In genomic region chr13:97006784-97007183, GRCm38 (mm10) we compare ENCODE assay signal across 10 mouse cellular contexts. TPM values are rescaled to one million over a fixed set of nuclear protein-coding genes. Genes with fewer than 3 reads are reported as not detected.
DNase-seq lines count a peak whose midpoint lies in the region; ATAC-seq lines count a peak whose summit lies in the region.
"Had no signal": no experiment of that assay in that cellular context is flagged by ENCODE, and none has a peak within 500 bp of the region (broad histone marks: within the 10 kb centered on the region; RNA-seq: fewer than 3 reads in every experiment).

No protein-coding gene starts in this region.

- no peaks in the 10 kb centered on the region for H3K9me3 ChIP-seq in heart, embryonic 14.5 days (ENCODE audit: control insufficient read depth, low read length)
- H3K9me3 ChIP-seq in embryonic facial prominence, embryonic 15.5 days (replicated peaks): no peaks in the 10 kb centered on the region
- no peaks in the 10 kb centered on the region for H3K9me3 ChIP-seq in limb, embryonic 13.5 days
- no peaks in the 10 kb centered on the region for H3K9me3 ChIP-seq in neural tube, embryonic 13.5 days

- H3K4me1 ChIP-seq in heart, embryonic 14.5 days (ENCODE audit: control insufficient read depth in 2 of 2, insufficient read depth in 2 of 2, low read length in 2 of 2): peaks cover 0 to 8% of the 10 kb centered on the region in 2 experiments; a peak in 2 of 4 replicates
- H3K4me1 ChIP-seq in embryonic facial prominence, embryonic 15.5 days: peaks cover 5% of the 10 kb centered on the region; the same call in 1 of the 2 replicates
- H3K4me1 ChIP-seq in limb, embryonic 13.5 days: peaks cover 8% of the 10 kb centered on the region
- peaks cover 10% of the 10 kb centered on the region for H3K4me1 ChIP-seq in neural tube, embryonic 13.5 days (replicated peaks)

- WGBS in heart, embryonic 14.5 days: 7% methylated on average over 2 of the region's 2 CpGs
- WGBS in embryonic facial prominence, embryonic 15.5 days: 32% methylated on average over 2 of the region's 2 CpGs
- 50% methylated on average over 2 of the region's 2 CpGs for WGBS in limb, embryonic 13.5 days
- WGBS in neural tube, embryonic 13.5 days: 35% methylated on average over 2 of the region's 2 CpGs

- ATAC-seq in heart, embryonic 14.5 days (ENCODE audit: insufficient number of reproducible peaks, insufficient read depth, low FRiP score, low read depth): no peak
- ATAC-seq in embryonic facial prominence, embryonic 15.5 days (ENCODE audit: insufficient number of reproducible peaks, low FRiP score, low TSS enrichment, low read depth): no peak
- no peak for ATAC-seq in limb, embryonic 13.5 days (ENCODE audit: low FRiP score, low read depth)
- no peak for ATAC-seq in neural tube, embryonic 13.5 days (ENCODE audit: low read depth)

- H3K27me3 ChIP-seq in heart, embryonic 14.5 days (ENCODE audit: control insufficient read depth, insufficient read depth, low read length): no peaks in the 10 kb centered on the region
- no peaks in the 10 kb centered on the region for H3K27me3 ChIP-seq in embryonic facial prominence, embryonic 15.5 days
- peaks cover 8% of the 10 kb centered on the region; the same call in 1 of the 2 replicates for H3K27me3 ChIP-seq in limb, embryonic 13.5 days
- no peaks in the 10 kb centered on the region for H3K27me3 ChIP-seq in neural tube, embryonic 13.5 days

- no peak overlapping the region for H3K27ac ChIP-seq in heart, embryonic 14.5 days (replicated peaks in 1 of 2; ENCODE audit: control insufficient read depth in 1 of 2, insufficient read depth in 1 of 2, low read depth in 2 of 2, low read length in 2 of 2)
- no peak overlapping the region for H3K27ac ChIP-seq in embryonic facial prominence, embryonic 15.5 days (replicated peaks)
- no peak overlapping the region for H3K27ac ChIP-seq in limb, embryonic 13.5 days
- H3K27ac ChIP-seq in neural tube, embryonic 13.5 days (replicated peaks): no peak overlapping the region

- DNase-seq in heart, postnatal 4 days: no peak
- no peak for DNase-seq in c-Kit-positive CD71-positive TER-119-positive erythroid progenitor cells, embryonic 14.5 days (ENCODE audit: low spot score)
- DNase-seq in spleen, adult 18-20 months: no peak
- DNase-seq in urinary bladder, postnatal 4 days (ENCODE audit: low spot score in 2 of 2): no peak

- 0 out of 2 replicates have a peak overlapping the region, but pooled peaks have one; percentile 25 for H3K9ac ChIP-seq in heart, embryonic 14.5 days (ENCODE audit: low read length)
- no peak overlapping the region for H3K9ac ChIP-seq in embryonic facial prominence, embryonic 15.5 days
- H3K9ac ChIP-seq in limb, embryonic 13.5 days: no peak overlapping the region
- H3K9ac ChIP-seq in neural tube, embryonic 13.5 days: no peak overlapping the region

- H3K36me3 ChIP-seq in heart, embryonic 14.5 days (ENCODE audit: control insufficient read depth, insufficient read depth, low read length): no peaks in the 10 kb centered on the region
- no peaks in the 10 kb centered on the region for H3K36me3 ChIP-seq in embryonic facial prominence, embryonic 15.5 days
- H3K36me3 ChIP-seq in limb, embryonic 13.5 days: no peaks in the 10 kb centered on the region
- no peaks in the 10 kb centered on the region for H3K36me3 ChIP-seq in neural tube, embryonic 13.5 days

- H3K4me3 ChIP-seq in heart, embryonic 14.5 days (ENCODE audit: control insufficient read depth in 1 of 2, insufficient read depth in 1 of 2, low read depth in 1 of 2, low read length in 2 of 2): no peak overlapping the region; a peak in 1 of 4 replicates
- H3K4me3 ChIP-seq in embryonic facial prominence, embryonic 15.5 days (replicated peaks): no peak overlapping the region
- peak overlapping the region; percentile 44; the same call in 1 of the 2 replicates for H3K4me3 ChIP-seq in limb, embryonic 13.5 days
- H3K4me3 ChIP-seq in neural tube, embryonic 13.5 days: peak overlapping the region; percentile 44

- peak overlapping the region; percentile 94 for H3K4me2 ChIP-seq in heart, embryonic 14.5 days (ENCODE audit: low read length)
- H3K4me2 ChIP-seq in embryonic facial prominence, embryonic 15.5 days (replicated peaks): peak overlapping the region; percentile 78
- peak overlapping the region; percentile 75 for H3K4me2 ChIP-seq in limb, embryonic 13.5 days (replicated peaks)
- peak overlapping the region; percentile 82 for H3K4me2 ChIP-seq in neural tube, embryonic 13.5 days

RNA-seq across cellular contexts. Expression of gene 1700029F12Rik, which starts 27.4 kb away (rescaled TPM):
- not detected in 2 replicates for polyA plus RNA-seq in heart, embryonic 14.5 days (2014; fragmentation: Nextera tagmentation; extraction: Ambion mirVana)
- not detected for total RNA-seq in heart, postnatal 4 days (2021)
- polyA plus RNA-seq in embryonic facial prominence, embryonic 15.5 days (2015; fragmentation: Nextera tagmentation; extraction: Ambion mirVana): not detected in 2 replicates
- polyA plus RNA-seq in limb, embryonic 13.5 days (2015; fragmentation: Nextera tagmentation; extraction: Ambion mirVana): not detected in 2 replicates
- not detected in 2 replicates for polyA plus RNA-seq in neural tube, embryonic 13.5 days (2015; fragmentation: Nextera tagmentation; extraction: Ambion mirVana)
- total RNA-seq: layer of hippocampus, postnatal 14 days had no signal
- polyA plus RNA-seq: cortical plate, adult 2 months had no signal

Comparison
In these comparisons a context has a peak if more than half of its experiments do, and no peak if none do; other contexts are left out.
1. H3K4me3 ChIP-seq: peak in limb, embryonic 13.5 days (single experiment) and neural tube, embryonic 13.5 days (single experiment); none in heart, embryonic 14.5 days (0 of 2) and embryonic facial prominence, embryonic 15.5 days (single experiment).
2. Peak in every context shown above with its lines, with median percentiles within 50 percentile points of each other: H3K4me2 ChIP-seq.